Mouse (Mus musculus) inflammation-experienced regulatory T-cells, adult 6 months (primary cell): ENCODE measurements around the gene Prrt3. TPM values are rescaled to one million over a fixed set of nuclear protein-coding genes. Genes with fewer than 3 reads are reported as not detected.

Source experiments
- ATAC-seq: one replicate; pipeline ENCODE4 v1.8.0; 2017
- polyA plus RNA-seq, 3 experiments: library from polyadenylated mRNA; unstranded; fragments of 100-300 nt; shearing (Covaris generic); gene quantifications; one replicate each; pipeline ENCODE4 v1.2.1; 2017

The Prrt3 gene
- polyA plus RNA-seq, 3 experiments from 2014 or later = 0.17 TPM; not detected in 2

GRCm38 (mm10) chr6:113487125-113487576 lies 14.6 kb downstream of the Prrt3 start:
- no peak for ATAC-seq

GRCm38 (mm10) chr6:113483729-113484128 lies 18.0 kb downstream of the Prrt3 start:
- ATAC-seq = peak; percentile 3

GRCm38 (mm10) chr6:113483100-113483615 lies 18.6 kb downstream of the Prrt3 start, which contains the start of gene Creld1:
Gene Creld1, plus strand, starts transcription at chr6:113483297.
- ATAC-seq = peak; percentile 97

- ATAC-seq = peak; percentile 32
Observed at GRCm38 (mm10) chr6:113482477-113483099, 19.1 kb downstream of the Prrt3 start.

- no peak for ATAC-seq
Observed at GRCm38 (mm10) chr6:113480555-113481373, 21.0 kb downstream of the Prrt3 start.

GRCm38 (mm10) chr6:113478906-113479305 lies 22.8 kb downstream of the Prrt3 start:
- no peak for ATAC-seq

- no peak for ATAC-seq
Observed at GRCm38 (mm10) chr6:113477353-113477752, 24.4 kb downstream of the Prrt3 start.

- no peak for ATAC-seq
Observed at GRCm38 (mm10) chr6:113473715-113474114, 28.0 kb downstream of the Prrt3 start.

- ATAC-seq = no peak
Observed at GRCm38 (mm10) chr6:113473246-113473645, 28.5 kb downstream of the Prrt3 start.

GRCm38 (mm10) chr6:113472061-113472460 lies 29.7 kb downstream of the Prrt3 start:
- no peak for ATAC-seq

GRCm38 (mm10) chr6:113471297-113471936 lies 30.3 kb downstream of the Prrt3 start, which contains the start of gene Il17rc:
Gene Il17rc, plus strand, starts transcription at chr6:113471427.
- ATAC-seq = no peak

- ATAC-seq = peak; percentile 50
Observed at GRCm38 (mm10) chr6:113469432-113469831, 32.3 kb downstream of the Prrt3 start.

GRCm38 (mm10) chr6:113469021-113469420 lies 32.7 kb downstream of the Prrt3 start:
- ATAC-seq = peak; percentile 97

- ATAC-seq = no peak
Observed at GRCm38 (mm10) chr6:113468512-113468911, 33.2 kb downstream of the Prrt3 start.

- no peak for ATAC-seq
Observed at GRCm38 (mm10) chr6:113465602-113466001, 36.1 kb downstream of the Prrt3 start.

GRCm38 (mm10) chr6:113464040-113464439 lies 37.7 kb downstream of the Prrt3 start:
- no peak for ATAC-seq

- ATAC-seq = no peak
Observed at GRCm38 (mm10) chr6:113458635-113459034, 43.1 kb downstream of the Prrt3 start.

GRCm38 (mm10) chr6:113457952-113458534 lies 43.7 kb downstream of the Prrt3 start, which contains the start of gene Il17re:
Gene Il17re, plus strand, starts transcription at chr6:113458484.
- ATAC-seq = no peak

GRCm38 (mm10) chr6:113455007-113455406 lies 46.7 kb downstream of the Prrt3 start:
- no peak for ATAC-seq

- ATAC-seq = no peak
Observed at GRCm38 (mm10) chr6:113451839-113452238, 49.9 kb downstream of the Prrt3 start.

GRCm38 (mm10) chr6:113447639-113448038 lies 54.1 kb downstream of the Prrt3 start:
- ATAC-seq = no peak

GRCm38 (mm10) chr6:113444207-113444965 lies 57.3 kb downstream of the Prrt3 start:
- no peak for ATAC-seq
